Mouse (Mus musculus): ENCODE measurements around the gene Gm17332. TPM values are rescaled to one million over a fixed set of nuclear protein-coding genes. Genes with fewer than 3 reads are reported as not detected.

Gm17332 gene
- not detected in 2 replicates for polyA plus RNA-seq (2012; rRNA removed)

DNA sequence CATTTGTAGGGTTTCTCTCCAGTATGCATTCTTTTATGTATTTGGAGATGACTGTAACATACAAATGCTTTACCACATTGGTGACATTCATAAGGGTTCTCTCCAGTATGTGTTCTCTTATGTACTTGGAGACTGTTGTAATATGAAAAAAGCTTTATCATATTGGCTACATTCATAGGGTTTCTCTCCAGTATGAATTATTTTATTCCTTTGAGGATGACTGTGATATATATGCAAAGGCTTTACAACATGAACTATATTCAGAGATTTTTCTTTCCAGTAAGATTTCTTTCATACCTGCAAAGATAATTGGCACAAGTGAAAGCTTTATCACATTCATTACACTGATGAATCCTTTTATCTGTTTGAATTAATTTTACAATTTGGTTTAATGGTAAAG is at the start of gene Gm17332:
Gene Gm17332, minus strand, starts transcription at position 101 of the 400 bp plus-strand sequence.
- TF ChIP-seq POLR2A (IDR thresholded peaks at IDR 0.05; ENCODE audit: control insufficient read depth, extremely low read depth, insufficient read depth, low read length, poor library complexity), result no peak
- no peak for TF ChIP-seq CTCF (IDR thresholded peaks at IDR 0.05; ENCODE audit: borderline replicate concordance, control insufficient read depth, extremely low read depth, insufficient read depth, low read length, poor library complexity)
- H3K4me3 ChIP-seq (ENCODE audit: control insufficient read depth, insufficient read depth, low read length), result no peak within 1 kb of the TSS
- H3K4me1 ChIP-seq (replicated peaks; ENCODE audit: control insufficient read depth, insufficient read depth, low read length), result no peaks in the 10 kb centered on the region
- no peaks in the 10 kb centered on the region for H3K27me3 ChIP-seq (ENCODE audit: control insufficient read depth, insufficient read depth, low read length)
- H3K36me3 ChIP-seq (ENCODE audit: control insufficient read depth, insufficient read depth, low read length), result no peaks in the 10 kb centered on the region
- no peak within 1 kb of the TSS for H3K27ac ChIP-seq (ENCODE audit: control insufficient read depth, insufficient read depth, low read length)
- no peak for DNase-seq

DNA sequence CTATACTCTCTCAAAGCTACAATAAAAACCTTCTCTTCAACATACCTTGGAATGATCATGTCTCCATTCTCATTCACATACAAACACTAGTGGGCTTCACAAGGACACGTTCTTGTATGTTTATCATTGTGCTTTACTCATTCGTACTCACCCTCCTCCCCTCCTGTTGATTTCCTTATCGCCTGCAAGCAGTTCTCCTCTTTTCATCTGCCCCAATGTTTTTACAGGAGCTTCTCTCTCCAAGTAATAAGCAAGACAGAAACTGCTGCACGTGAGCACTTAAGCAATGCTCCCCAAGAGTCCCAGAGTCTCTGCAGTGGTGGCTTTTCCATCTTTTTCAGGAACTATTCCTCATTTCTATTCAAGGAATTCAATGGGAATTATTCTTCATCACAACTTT is 47.7 kb upstream of the Gm17332 start:
- Histone ChIP-seq H3K27ac (ENCODE audit: control insufficient read depth, insufficient read depth, low read length) (no peak overlapping the region), H3K27me3 (ENCODE audit: control insufficient read depth, insufficient read depth, low read length) (no peaks in the 10 kb centered on the region), H3K36me3 (ENCODE audit: control insufficient read depth, insufficient read depth, low read length) (no peaks in the 10 kb centered on the region), H3K4me3 (ENCODE audit: control insufficient read depth, insufficient read depth, low read length) (no peak overlapping the region), H3K4me1 (replicated peaks; ENCODE audit: control insufficient read depth, insufficient read depth, low read length) (no peaks in the 10 kb centered on the region)
- 73% methylated on average over 4 of the region's 4 CpGs for WGBS
- TF ChIP-seq POLR2A (IDR thresholded peaks at IDR 0.05; ENCODE audit: control insufficient read depth, extremely low read depth, insufficient read depth, low read length, poor library complexity), result no peak
- no peak for TF ChIP-seq CTCF (IDR thresholded peaks at IDR 0.05; ENCODE audit: borderline replicate concordance, control insufficient read depth, extremely low read depth, insufficient read depth, low read length, poor library complexity)
- DNase-seq, result no peak

DNA sequence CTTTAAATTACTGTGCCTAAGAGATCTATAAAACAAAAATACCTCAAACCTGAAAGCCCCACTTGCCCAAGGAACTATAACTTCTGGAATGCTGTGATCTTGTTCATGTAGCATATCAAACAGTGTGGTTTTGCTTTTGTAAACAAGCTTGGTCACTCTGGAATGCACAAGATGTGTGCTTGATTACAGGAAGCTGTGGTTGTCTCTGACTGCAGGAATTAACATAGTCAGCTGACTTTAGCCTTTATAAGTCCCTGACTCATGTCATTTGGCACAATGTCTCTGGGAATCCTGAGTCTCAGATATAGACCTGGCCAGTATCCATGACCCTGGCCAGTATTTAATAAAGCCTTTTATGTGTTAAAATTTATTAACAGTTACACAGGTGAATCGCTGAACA is 43.1 kb upstream of the Gm17332 start:
- WGBS, result 93% methylated on average over 1 of the region's 1 CpGs
- no peaks in the 10 kb centered on the region for H3K27me3 ChIP-seq (ENCODE audit: control insufficient read depth, insufficient read depth, low read length)
- no peak overlapping the region for H3K4me3 ChIP-seq (ENCODE audit: control insufficient read depth, insufficient read depth, low read length)
- TF ChIP-seq POLR2A (IDR thresholded peaks at IDR 0.05; ENCODE audit: control insufficient read depth, extremely low read depth, insufficient read depth, low read length, poor library complexity) (no peak), CTCF (IDR thresholded peaks at IDR 0.05; ENCODE audit: borderline replicate concordance, control insufficient read depth, extremely low read depth, insufficient read depth, low read length, poor library complexity) (no peak)
- DNase-seq, result no peak
- no peak overlapping the region for H3K27ac ChIP-seq (ENCODE audit: control insufficient read depth, insufficient read depth, low read length)
- H3K4me1 ChIP-seq (replicated peaks; ENCODE audit: control insufficient read depth, insufficient read depth, low read length), result no peaks in the 10 kb centered on the region
- no peaks in the 10 kb centered on the region for H3K36me3 ChIP-seq (ENCODE audit: control insufficient read depth, insufficient read depth, low read length)

DNA sequence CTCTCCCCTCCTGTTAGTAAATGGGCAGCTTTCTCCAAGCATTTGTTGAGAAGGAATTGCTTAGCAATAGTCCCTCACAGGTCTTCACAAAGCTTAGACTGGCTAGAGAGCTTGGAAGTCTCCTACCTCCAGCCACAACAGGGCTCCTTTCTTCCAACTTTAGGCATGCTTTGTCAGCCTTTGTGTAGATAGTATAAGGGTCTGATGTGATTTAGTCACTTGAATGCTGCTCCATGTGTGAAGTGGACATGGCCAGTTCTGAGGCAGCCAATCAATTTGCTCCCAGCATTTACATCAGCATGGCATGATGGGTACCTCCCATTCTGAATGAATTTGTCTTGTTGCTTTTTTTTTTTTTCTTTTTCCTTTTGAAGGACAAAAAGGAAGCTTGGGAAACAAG is 35.7 kb upstream of the Gm17332 start:
- TF ChIP-seq POLR2A (IDR thresholded peaks at IDR 0.05; ENCODE audit: control insufficient read depth, extremely low read depth, insufficient read depth, low read length, poor library complexity) (no peak), CTCF (IDR thresholded peaks at IDR 0.05; ENCODE audit: borderline replicate concordance, control insufficient read depth, extremely low read depth, insufficient read depth, low read length, poor library complexity) (no peak)
- Histone ChIP-seq H3K36me3 (ENCODE audit: control insufficient read depth, insufficient read depth, low read length) (no peaks in the 10 kb centered on the region), H3K27ac (ENCODE audit: control insufficient read depth, insufficient read depth, low read length) (no peak overlapping the region), H3K4me1 (replicated peaks; ENCODE audit: control insufficient read depth, insufficient read depth, low read length) (no peaks in the 10 kb centered on the region), H3K27me3 (ENCODE audit: control insufficient read depth, insufficient read depth, low read length) (no peaks in the 10 kb centered on the region), H3K4me3 (ENCODE audit: control insufficient read depth, insufficient read depth, low read length) (no peak overlapping the region)
- no peak for DNase-seq

DNA sequence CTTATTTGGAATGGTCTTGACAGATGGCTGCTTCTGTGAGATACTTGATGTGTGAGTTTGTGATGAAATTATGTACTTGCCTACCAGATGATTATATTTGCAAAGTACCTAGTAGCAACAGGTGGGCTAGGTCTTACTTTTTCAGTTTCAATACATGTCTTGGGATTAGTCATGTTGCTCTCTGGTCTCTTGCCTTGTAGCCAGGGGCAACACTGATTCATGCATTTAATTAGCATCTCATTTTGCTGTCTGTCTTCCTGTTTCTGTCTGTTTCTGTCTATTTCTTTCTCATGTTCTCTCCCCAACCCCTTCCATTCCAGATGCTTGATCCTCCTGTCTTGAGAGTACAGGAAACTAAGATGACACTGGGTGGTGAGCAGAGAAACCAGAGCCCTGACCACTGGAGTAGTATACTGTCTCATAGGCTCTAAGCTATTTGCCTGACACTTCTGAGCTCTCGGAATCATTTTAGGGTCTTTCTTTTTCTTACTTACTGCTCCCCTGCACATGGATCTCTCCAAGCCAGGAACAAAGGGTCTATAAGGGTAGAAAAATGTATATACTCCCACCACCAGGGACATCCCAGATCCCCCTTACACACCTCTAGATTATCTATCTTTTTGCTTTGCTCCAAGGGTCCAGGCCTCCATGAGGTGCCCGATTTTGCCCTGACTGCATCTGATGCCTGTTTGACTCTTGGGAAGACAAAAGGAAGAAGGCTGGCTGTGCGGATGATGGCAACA is 13.5 kb upstream of the Gm17332 start:
- no peak for TF ChIP-seq POLR2A (IDR thresholded peaks at IDR 0.05; ENCODE audit: control insufficient read depth, extremely low read depth, insufficient read depth, low read length, poor library complexity)
- TF ChIP-seq CTCF (IDR thresholded peaks at IDR 0.05; ENCODE audit: borderline replicate concordance, control insufficient read depth, extremely low read depth, insufficient read depth, low read length, poor library complexity), result no peak
- WGBS, result 95% methylated on average over 3 of the region's 3 CpGs
- H3K4me1 ChIP-seq (replicated peaks; ENCODE audit: control insufficient read depth, insufficient read depth, low read length), result no peaks in the 10 kb centered on the region
- no peaks in the 10 kb centered on the region for H3K27me3 ChIP-seq (ENCODE audit: control insufficient read depth, insufficient read depth, low read length)
- no peak for DNase-seq
- H3K4me3 ChIP-seq (ENCODE audit: control insufficient read depth, insufficient read depth, low read length), result no peak overlapping the region
- H3K36me3 ChIP-seq (ENCODE audit: control insufficient read depth, insufficient read depth, low read length), result no peaks in the 10 kb centered on the region
- H3K27ac ChIP-seq (ENCODE audit: control insufficient read depth, insufficient read depth, low read length), result no peak overlapping the region

DNA sequence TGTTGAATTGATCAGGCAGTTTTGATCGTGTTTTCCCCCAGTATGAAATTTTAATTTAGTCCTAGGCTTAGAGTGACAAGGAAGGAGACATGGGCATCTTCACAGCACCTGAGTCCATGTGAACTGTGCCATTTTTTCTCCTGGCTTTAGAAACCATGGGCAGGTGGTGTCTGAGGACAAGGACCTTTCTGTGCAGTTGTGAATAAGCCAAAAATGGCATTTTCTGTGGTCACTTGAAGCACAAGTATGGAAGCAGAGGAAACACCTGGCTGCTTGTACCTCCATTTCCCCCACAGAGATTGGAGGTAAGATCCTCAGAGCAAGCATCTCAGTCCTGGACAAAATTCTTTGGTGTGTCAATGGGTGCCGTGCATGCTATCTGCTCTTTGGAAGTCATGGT is 12.5 kb upstream of the Gm17332 start:
- Histone ChIP-seq H3K4me3 (ENCODE audit: control insufficient read depth, insufficient read depth, low read length) (no peak overlapping the region), H3K36me3 (ENCODE audit: control insufficient read depth, insufficient read depth, low read length) (no peaks in the 10 kb centered on the region), H3K4me1 (replicated peaks; ENCODE audit: control insufficient read depth, insufficient read depth, low read length) (no peaks in the 10 kb centered on the region), H3K27me3 (ENCODE audit: control insufficient read depth, insufficient read depth, low read length) (no peaks in the 10 kb centered on the region), H3K27ac (ENCODE audit: control insufficient read depth, insufficient read depth, low read length) (no peak overlapping the region)
- 94% methylated on average over 2 of the region's 2 CpGs for WGBS
- TF ChIP-seq CTCF (IDR thresholded peaks at IDR 0.05; ENCODE audit: borderline replicate concordance, control insufficient read depth, extremely low read depth, insufficient read depth, low read length, poor library complexity), result no peak
- no peak for DNase-seq

Measured in thymus, adult 2 months (tissue).